Mouse (Mus musculus) CH12.LX (cell line): ENCODE data around the gene Caly. TPM values are rescaled to one million over a fixed set of nuclear protein-coding genes. Genes with fewer than 3 reads are reported as not detected.

Experiments used
- DNase-seq: peaks from one replicate; pipeline ENCODE4 v3.0.0-alpha.2; 2013; ENCODE audit errors: extremely low read depth
- H3K27ac ChIP-seq: 2 replicates; pipeline ENCODE4 v1.5.1; 2012; ENCODE audit warnings: low read depth, mild to moderate bottlenecking, control low read depth, moderate library complexity; ENCODE audit not compliant: insufficient read depth
- H3K27me3 ChIP-seq: replicated peaks from 2 replicates; pipeline ENCODE3; 2012; ENCODE audit warnings: inconsistent platforms
- H3K36me3 ChIP-seq, 2 experiments: replicated peaks in 1 of 2; 2 replicates each; pipeline versions ENCODE3 to v1.6.1; 2012; ENCODE audit warnings: inconsistent platforms in 1 of 2, low read length in 1 of 2, mild to moderate bottlenecking in 1 of 2, mixed read lengths in 1 of 2, moderate library complexity in 1 of 2; ENCODE audit not compliant: control insufficient read depth in 1 of 2, insufficient read depth in 1 of 2
- H3K4me1 ChIP-seq, 2 experiments: 2 replicates each; pipeline ENCODE4 v1.6.1; 2012; ENCODE audit warnings: inconsistent platforms in 1 of 2, moderate library complexity in 1 of 2; ENCODE audit not compliant: insufficient read depth in 2 of 2, control insufficient read depth in 1 of 2
- H3K4me2 ChIP-seq: 2 replicates; pipeline ENCODE4 v1.6.1; 2012; ENCODE audit warnings: low read depth, mild to moderate bottlenecking, control low read depth; ENCODE audit not compliant: poor library complexity, insufficient read depth, severe bottlenecking
- H3K4me3 ChIP-seq, 3 experiments: fragments of 150-350 bp in 1 of 3; sonication (generic) in 1 of 3; replicated peaks in 1 of 3; 2 replicates each; pipeline versions ENCODE3 to v1.5.1; 2011 to 2012; ENCODE audit warnings: low read depth in 2 of 3, low read length in 2 of 3, mild to moderate bottlenecking in 2 of 3, moderate library complexity in 2 of 3, control low read depth in 1 of 3, improper control_type of control experiment in 1 of 3, inconsistent platforms in 1 of 3, mixed read lengths in 1 of 3; ENCODE audit not compliant: poor library complexity in 1 of 3
- H3K79me2 ChIP-seq: replicated peaks from 2 replicates; pipeline ENCODE4 v1.6.1; 2012; ENCODE audit warnings: mild to moderate bottlenecking, moderate library complexity; ENCODE audit not compliant: control insufficient read depth, poor library complexity, insufficient read depth, severe bottlenecking; ENCODE audit errors: extremely low read depth
- H3K9ac ChIP-seq: 2 replicates; pipeline ENCODE4 v1.6.1; 2012; ENCODE audit warnings: low read depth, mild to moderate bottlenecking, control low read depth, moderate library complexity; ENCODE audit not compliant: insufficient read depth
- H3K9me3 ChIP-seq: replicated peaks from 2 replicates; pipeline ENCODE3; 2012; ENCODE audit warnings: low read length, inconsistent platforms, mixed read lengths
- BHLHE40 ChIP-seq: IDR thresholded peaks from 2 replicates; pipeline ENCODE4 v1.6.1; 2011; ENCODE audit warnings: mild to moderate bottlenecking, low read depth, low read length, improper control_type of control experiment
- CHD1 ChIP-seq: IDR thresholded peaks from 2 replicates; pipeline ENCODE4 v1.6.1; 2012; ENCODE audit warnings: low read depth, low read length, improper control_type of control experiment, inconsistent platforms
- E2F4 ChIP-seq: IDR thresholded peaks from 2 replicates; pipeline ENCODE4 v1.6.1; 2011; ENCODE audit warnings: low read depth, low read length, improper control_type of control experiment; ENCODE audit not compliant: insufficient replicate concordance
- ELF1 ChIP-seq: IDR thresholded peaks from 2 replicates; pipeline ENCODE4 v1.6.1; 2014; ENCODE audit warnings: low read depth, mild to moderate bottlenecking, inconsistent platforms, low read length, improper control_type of control experiment
- ETS1 ChIP-seq: conservative IDR thresholded peaks from 2 replicates; pipeline ENCODE4 v1.6.1; 2012; ENCODE audit warnings: low read depth, mild to moderate bottlenecking, inconsistent platforms, low read length, improper control_type of control experiment, moderate library complexity
- GABPA ChIP-seq: IDR thresholded peaks from 2 replicates; pipeline ENCODE4 v1.6.1; 2012; ENCODE audit warnings: low read depth, low read length, improper control_type of control experiment, inconsistent platforms; ENCODE audit not compliant: insufficient replicate concordance
- HCFC1 ChIP-seq: IDR thresholded peaks from 2 replicates; pipeline ENCODE4 v1.6.1; 2012; ENCODE audit warnings: low read depth, mild to moderate bottlenecking, inconsistent platforms, low read length, improper control_type of control experiment
- JUN ChIP-seq: IDR thresholded peaks from 2 replicates; pipeline ENCODE4 v1.6.1; 2011; ENCODE audit warnings: low read depth, mild to moderate bottlenecking, low read length, improper control_type of control experiment, moderate library complexity; ENCODE audit not compliant: insufficient read depth
- MAFK ChIP-seq: IDR thresholded peaks from 2 replicates; pipeline ENCODE4 v1.6.1; 2011; ENCODE audit warnings: low read length, improper control_type of control experiment; ENCODE audit not compliant: insufficient replicate concordance
- MAX ChIP-seq: IDR thresholded peaks from 2 replicates; pipeline ENCODE4 v1.6.1; 2011; ENCODE audit warnings: low read length, improper control_type of control experiment
- MAZ ChIP-seq: IDR thresholded peaks from 2 replicates; pipeline ENCODE4 v1.6.1; 2012; ENCODE audit warnings: low read depth, mild to moderate bottlenecking, inconsistent platforms, low read length, improper control_type of control experiment, moderate library complexity
- MYC ChIP-seq: IDR thresholded peaks from 2 replicates; pipeline ENCODE4 v1.6.1; 2011; ENCODE audit warnings: low read depth, mild to moderate bottlenecking, improper control_type of control experiment, low read length
- PAX5 ChIP-seq: IDR thresholded peaks from 2 replicates; pipeline ENCODE4 v1.6.1; 2012; ENCODE audit warnings: low read length, inconsistent platforms, mixed read lengths
- POLR2A ChIP-seq: IDR thresholded peaks from 2 replicates; pipeline ENCODE4 v1.6.1; 2011; ENCODE audit warnings: low read depth, mild to moderate bottlenecking, improper control_type of control experiment, low read length
- RAD21 ChIP-seq: IDR thresholded peaks from 2 replicates; pipeline ENCODE4 v1.6.1; 2011; ENCODE audit warnings: low read depth, mild to moderate bottlenecking, low read length, improper control_type of control experiment, moderate library complexity
- RCOR1 ChIP-seq: conservative IDR thresholded peaks from 2 replicates; pipeline ENCODE4 v1.6.1; 2012; ENCODE audit warnings: low read depth, mild to moderate bottlenecking, inconsistent platforms, low read length, improper control_type of control experiment
- SIN3A ChIP-seq: IDR thresholded peaks from 2 replicates; pipeline ENCODE4 v1.6.1; 2012; ENCODE audit warnings: low read length, improper control_type of control experiment, inconsistent platforms
- SMC3 ChIP-seq: IDR thresholded peaks from 2 replicates; pipeline ENCODE4 v1.6.1; 2011; ENCODE audit warnings: low read depth, low read length, improper control_type of control experiment
- TBP ChIP-seq: conservative IDR thresholded peaks from 2 replicates; pipeline ENCODE4 v1.6.1; 2011; ENCODE audit warnings: low read depth, low read length, improper control_type of control experiment
- UBTF ChIP-seq: IDR thresholded peaks from 2 replicates; pipeline ENCODE4 v1.6.1; 2012; ENCODE audit warnings: low read depth, mild to moderate bottlenecking, inconsistent platforms, low read length, improper control_type of control experiment, moderate library complexity
- USF1 ChIP-seq: IDR thresholded peaks from 2 replicates; pipeline ENCODE4 v1.6.1; 2014; ENCODE audit warnings: low read depth, mild to moderate bottlenecking, inconsistent platforms, low read length, improper control_type of control experiment
- USF2 ChIP-seq: conservative IDR thresholded peaks from 2 replicates; pipeline ENCODE4 v1.6.1; 2011; ENCODE audit warnings: low read depth, low read length, improper control_type of control experiment
- ZKSCAN1 ChIP-seq: IDR thresholded peaks from 2 replicates; pipeline ENCODE4 v1.6.1; 2012; ENCODE audit warnings: low read depth, inconsistent platforms, low read length, improper control_type of control experiment, borderline replicate concordance
- ZMIZ1 ChIP-seq: IDR thresholded peaks from 2 replicates; pipeline ENCODE4 v1.6.1; 2012; ENCODE audit warnings: low read depth, mild to moderate bottlenecking, inconsistent platforms, low read length, improper control_type of control experiment
- ZNF384 ChIP-seq: IDR thresholded peaks from 2 replicates; pipeline ENCODE4 v1.6.1; 2012; ENCODE audit warnings: low read depth, low read length, improper control_type of control experiment, inconsistent platforms
- dilution Hi-C: fragments of 300-500 bp; cut with MboI; formaldehyde crosslinking; loops from 2 replicates; pipeline ENCODE4 v1.14.3; 2020; ENCODE audit warnings: low sequenced_read_pairs; ENCODE audit not compliant: extremely low pct_unique_long_range_greater_than_20kb, extremely low pct_ligation_motif_present
- in situ Hi-C: fragments of 300-500 bp; cut with MboI; formaldehyde crosslinking; loops from 3 replicates; pipeline ENCODE4 v1.14.3; 2019; ENCODE audit warnings: low sequenced_read_pairs, low pct_ligation_motif_present, low pct_unique_long_range_greater_than_20kb, mixed read lengths
- polyA plus RNA-seq: library from polyadenylated mRNA; unstranded; fragments of >175 nt; gene quantifications from 2 replicates; pipeline ENCODE4 v1.2.1, GENCODE M21; 2012; ENCODE audit warnings: low read depth; ENCODE audit not compliant: insufficient read length
- total RNA-seq, 2 experiments: library from RNA; depleted of rRNA; stranded (reverse); fragments of 300-350 nt in 1 of 2; fragments of >200 nt in 1 of 2; gene quantifications; 2 replicates each; pipeline ENCODE4 v1.2.3; 2012 to 2014

Caly gene
- total and polyA plus RNA-seq, 3 experiments: not detected

GRCm38 (mm10) chr7:140090601-140091000 is 8.3 kb upstream of the Caly start:
- no peak for TF ChIP-seq USF2
- TF ChIP-seq SMC3: no peak
- no peak for TF ChIP-seq PAX5
- no peak for TF ChIP-seq ETS1
- TF ChIP-seq BHLHE40: no peak
- no peak for TF ChIP-seq ELF1
- no peak for TF ChIP-seq RAD21
- TF ChIP-seq MAFK: no peak
- no peak for TF ChIP-seq RCOR1
- TF ChIP-seq TBP: no peak
- no peak for TF ChIP-seq ZKSCAN1
- no peak for TF ChIP-seq UBTF
- no peak for TF ChIP-seq MAZ
- TF ChIP-seq MAX: no peak
- no peaks in the 10 kb centered on the region for H3K27me3 ChIP-seq
- no peak overlapping the region for H3K4me2 ChIP-seq
- H3K9me3 ChIP-seq: no peaks in the 10 kb centered on the region
- H3K27ac ChIP-seq: no peak overlapping the region
- H3K9ac ChIP-seq: no peak overlapping the region
- in situ Hi-C loops: loop anchor here (25.0 kb wide), 1 partner anchor 747 kb away; the partner anchor contains the start of genes Odf3, Scgb1c1 and Urah
- H3K4me1 ChIP-seq: no peaks in the 10 kb centered on the region
- H3K79me2 ChIP-seq: no peaks in the 10 kb centered on the region
- DNase-seq: no peak
- dilution Hi-C loops: no loop called here
- H3K4me3 ChIP-seq: no peak overlapping the region
- H3K36me3 ChIP-seq: no peaks in the 10 kb centered on the region

GRCm38 (mm10) chr7:140081408-140082241 is 723 bp downstream of the Caly start:
- Histone ChIP-seq H3K79me2 (no peaks in the 10 kb centered on the region), H3K27me3 (peaks cover 49% of the 10 kb centered on the region), H3K4me1 (peaks cover 17 to 22% of the 10 kb centered on the region in 2 experiments), H3K9me3 (no peaks in the 10 kb centered on the region), H3K9ac (no peak overlapping the region), H3K4me3 (no peak overlapping the region), H3K36me3 (no peaks in the 10 kb centered on the region), H3K4me2 (peak overlapping the region; percentile 68), H3K27ac (no peak overlapping the region)
- in situ Hi-C loops (loop anchor here (25.0 kb wide), 1 partner anchor 756 kb away; the partner anchor contains the start of genes Odf3, Scgb1c1 and Urah), dilution Hi-C loops (no loop called here)
- no peak for DNase-seq
- TF ChIP-seq ELF1 (no peak), POLR2A (no peak), E2F4 (no peak), ZMIZ1 (no peak), JUN (no peak), ETS1 (no peak), ZKSCAN1 (no peak), MYC (no peak), RCOR1 (no peak), HCFC1 (no peak), PAX5 (no peak), ZNF384 (no peak), USF1 (no peak), CHD1 (no peak), GABPA (no peak), SIN3A (no peak), TBP (no peak)
